Mouse (Mus musculus): ENCODE results near the gene Polr2a. TPM values are rescaled to one million over a fixed set of nuclear protein-coding genes. Genes with fewer than 3 reads are reported as not detected.

Polr2a gene
- polyA plus RNA-seq, 1 experiment = 30.9 TPM

GRCm38 (mm10) chr11:69787306-69787705 lies 28.9 kb upstream of the Polr2a start:
- no peak for DNase-seq (ENCODE audit: extremely low spot score in 1 of 2, low spot score in 1 of 2)

- DNase-seq (ENCODE audit: extremely low spot score in 1 of 2, low spot score in 1 of 2) = no peak
Measured at GRCm38 (mm10) chr11:69784793-69785272, 26.4 kb upstream of the Polr2a start.

GRCm38 (mm10) chr11:69781828-69782227 lies 23.4 kb upstream of the Polr2a start:
- no peak for DNase-seq (ENCODE audit: extremely low spot score in 1 of 2, low spot score in 1 of 2)

DNA sequence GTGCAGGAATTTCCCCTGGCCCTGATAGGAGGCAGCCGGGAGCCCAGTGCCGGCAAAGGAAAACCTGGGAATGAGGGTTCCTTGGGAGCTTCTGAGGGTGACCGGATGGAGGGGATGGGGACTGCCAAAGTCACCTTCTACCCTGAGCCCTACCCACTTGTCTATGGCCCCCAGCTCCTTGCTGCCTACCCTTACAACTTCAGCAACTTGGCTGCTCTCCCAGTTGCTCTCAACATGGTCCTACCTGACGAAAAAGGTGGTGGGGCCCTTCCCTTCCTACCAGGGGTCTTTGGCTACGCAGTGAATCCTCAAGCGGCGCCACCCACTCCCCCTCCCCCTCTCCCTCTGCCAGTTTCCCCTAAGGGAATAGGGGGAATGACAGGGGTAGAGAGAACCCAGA lies 20.5 kb upstream of the Polr2a start:
- DNase-seq (ENCODE audit: extremely low spot score in 1 of 2, low spot score in 1 of 2) = no peak

DNA sequence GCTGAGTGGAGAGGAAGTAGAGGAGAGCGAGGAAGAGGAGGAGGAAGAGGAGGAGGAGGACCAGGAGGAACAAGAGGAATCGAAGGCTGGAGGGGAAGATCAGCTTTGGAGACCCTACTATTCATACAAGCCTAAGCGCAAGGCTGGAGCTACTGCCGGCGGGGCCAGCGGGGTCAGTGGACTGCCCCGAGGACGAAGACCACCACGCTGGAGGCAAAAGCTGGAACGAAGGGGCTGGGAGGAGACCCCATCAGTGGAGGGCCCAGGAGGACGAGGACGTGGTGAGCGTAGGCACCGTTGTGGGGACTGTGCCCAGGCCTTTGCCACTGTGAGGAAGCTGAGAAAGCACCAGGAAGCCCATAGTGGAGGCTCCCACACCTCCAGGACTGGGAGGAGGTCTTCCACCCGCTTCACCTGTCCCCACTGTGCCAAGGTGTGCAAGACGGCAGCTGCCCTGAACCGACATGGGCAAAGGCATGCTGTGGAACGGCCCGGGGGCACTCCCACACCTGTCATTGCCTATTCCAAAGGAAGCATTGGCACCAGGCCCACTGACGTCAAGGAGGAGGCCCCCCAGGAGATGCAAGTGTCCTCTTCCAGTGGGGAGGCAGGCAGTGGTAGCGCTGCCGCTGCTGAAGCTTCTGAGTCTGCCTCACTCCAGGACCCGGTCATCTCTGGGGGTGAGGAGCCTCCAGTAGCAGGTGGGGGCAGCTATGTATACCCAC lies 20.0 kb upstream of the Polr2a start:
- no peak for DNase-seq (ENCODE audit: extremely low spot score in 1 of 2, low spot score in 1 of 2)

DNA sequence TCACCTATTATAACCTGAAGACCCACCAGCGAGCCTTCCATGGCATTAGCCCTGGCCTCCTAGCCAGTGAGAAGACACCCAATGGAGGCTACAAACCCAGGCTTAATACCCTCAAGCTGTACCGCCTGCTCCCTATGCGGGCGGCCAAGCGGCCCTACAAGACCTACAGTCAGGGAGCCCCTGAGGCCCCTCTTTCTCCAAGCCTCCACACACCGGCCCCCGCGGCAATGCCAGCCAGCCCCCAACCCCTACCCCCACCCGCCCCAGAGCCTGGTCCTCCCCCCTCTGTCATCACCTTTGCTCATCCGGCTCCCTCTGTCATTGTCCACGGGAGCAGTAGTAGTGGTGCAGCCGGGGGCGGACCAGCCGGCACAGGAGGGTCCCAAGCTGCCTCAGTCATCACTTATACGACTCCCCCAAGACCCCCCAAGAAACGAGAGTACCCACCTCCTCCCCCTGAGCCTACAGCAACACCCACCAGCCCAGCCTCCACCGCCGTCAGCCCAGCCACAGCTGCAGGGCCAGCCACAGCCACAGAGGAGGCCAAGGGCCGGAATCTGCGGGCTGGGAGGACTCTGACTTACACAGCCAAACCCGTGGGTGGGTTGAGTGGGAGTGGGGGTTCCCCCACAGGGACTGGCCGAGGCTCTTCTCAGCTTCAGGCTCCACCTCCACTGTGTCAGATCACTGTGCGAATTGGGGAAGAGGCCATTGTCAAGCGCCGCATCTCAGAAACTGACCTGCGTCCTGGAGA lies 19.2 kb upstream of the Polr2a start:
- no peak for DNase-seq (ENCODE audit: extremely low spot score in 1 of 2, low spot score in 1 of 2)

DNA sequence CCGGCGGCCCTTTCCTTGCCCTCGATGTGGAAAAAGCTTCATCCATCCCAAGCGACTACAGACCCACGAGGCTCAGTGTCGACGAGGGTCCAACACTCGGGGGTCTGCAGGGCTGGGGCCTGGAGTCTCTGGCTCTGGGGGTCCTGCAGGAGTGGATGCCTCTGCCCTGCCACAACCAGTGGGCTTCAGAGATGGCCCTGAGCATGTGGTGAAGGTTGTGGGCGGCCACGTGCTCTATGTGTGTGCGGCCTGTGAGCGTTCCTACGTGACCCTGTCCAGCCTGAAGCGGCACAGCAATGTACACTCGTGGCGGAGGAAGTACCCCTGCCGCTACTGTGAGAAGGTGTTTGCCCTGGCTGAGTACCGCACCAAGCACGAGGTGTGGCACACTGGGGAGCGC lies 18.1 kb upstream of the Polr2a start:
- DNase-seq (ENCODE audit: extremely low spot score in 1 of 2, low spot score in 1 of 2) = no peak

DNA sequence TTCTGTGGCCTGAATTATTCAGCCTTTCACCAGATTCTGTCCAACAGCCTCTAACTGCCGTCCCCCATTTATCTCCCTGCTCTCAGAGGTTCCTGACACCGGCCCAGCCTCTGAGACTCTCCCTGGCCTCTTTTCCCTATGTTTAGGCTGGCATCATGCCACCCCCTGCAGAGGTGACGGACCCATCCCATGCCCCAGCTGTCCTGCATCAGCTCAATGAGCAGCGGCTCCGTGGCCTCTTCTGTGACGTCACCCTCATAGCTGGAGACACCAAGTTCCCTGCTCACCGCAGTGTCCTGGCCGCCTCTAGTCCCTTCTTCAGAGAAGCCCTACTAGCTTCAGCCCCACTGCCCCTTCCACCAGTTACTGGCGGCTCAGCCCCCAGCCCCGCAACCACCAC lies 17.3 kb upstream of the Polr2a start:
- no peak for DNase-seq (ENCODE audit: extremely low spot score in 1 of 2, low spot score in 1 of 2)

DNA sequence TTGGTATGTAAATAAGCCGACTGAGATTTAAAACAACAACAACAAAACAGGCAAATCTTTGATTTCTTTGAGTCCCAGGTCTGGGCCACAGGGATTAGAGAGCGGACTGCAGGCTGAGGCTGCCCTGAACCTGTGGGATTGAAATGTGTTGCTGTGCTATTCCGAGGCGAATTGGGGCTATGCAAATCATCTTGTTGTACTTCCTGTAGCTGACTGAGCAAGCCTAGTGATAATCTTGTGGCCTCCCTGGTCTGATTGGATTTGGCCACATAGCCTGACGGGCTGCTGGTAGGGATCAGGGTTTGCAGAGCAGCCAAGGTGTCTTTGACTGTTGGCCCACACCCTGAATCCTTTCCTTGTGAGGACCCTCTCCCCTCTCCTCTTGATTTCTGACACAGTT lies 16.5 kb upstream of the Polr2a start:
- DNase-seq (ENCODE audit: extremely low spot score in 1 of 2, low spot score in 1 of 2) = no peak

GRCm38 (mm10) chr11:69767625-69767909 lies 9.1 kb upstream of the Polr2a start:
- DNase-seq (ENCODE audit: extremely low spot score in 1 of 2, low spot score in 1 of 2) = no peak

DNA sequence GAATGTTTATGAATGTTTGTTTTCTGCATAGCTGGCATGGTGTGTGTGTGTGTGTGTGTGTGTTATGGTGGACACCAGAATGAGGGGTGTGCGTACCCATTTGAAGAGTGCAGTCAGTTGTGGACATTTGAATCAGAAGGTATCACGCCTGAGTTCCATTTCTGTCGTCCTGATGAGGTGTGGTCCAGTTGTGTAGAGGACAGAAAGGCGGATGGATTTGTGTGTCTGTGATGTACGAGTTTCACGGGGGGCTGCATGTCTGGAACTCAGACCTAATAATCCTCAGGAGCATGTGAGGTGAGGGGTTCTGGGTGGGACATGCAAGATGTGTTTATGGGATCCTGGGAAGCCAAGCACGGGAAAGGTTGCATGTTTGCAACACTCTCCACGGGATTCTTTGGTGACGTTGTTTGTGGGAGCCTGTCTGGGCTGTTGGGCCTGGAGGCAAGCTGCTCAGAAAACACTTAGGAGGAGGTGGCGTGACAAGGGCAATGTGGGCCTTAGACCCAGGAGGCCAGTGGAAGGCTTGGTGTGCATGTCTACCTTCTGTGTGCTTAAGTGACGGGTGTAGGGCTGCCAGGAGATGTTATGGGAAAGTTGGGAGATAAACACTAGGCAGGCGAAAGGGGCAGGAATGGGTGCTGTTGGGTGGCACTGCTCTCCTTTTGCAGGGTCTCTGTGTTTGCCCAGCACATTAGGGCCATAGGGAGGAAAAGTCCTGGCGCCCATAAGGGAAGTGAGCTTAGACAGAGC lies 8.6 kb upstream of the Polr2a start:
- DNase-seq (ENCODE audit: extremely low spot score in 1 of 2, low spot score in 1 of 2) = no peak

DNA sequence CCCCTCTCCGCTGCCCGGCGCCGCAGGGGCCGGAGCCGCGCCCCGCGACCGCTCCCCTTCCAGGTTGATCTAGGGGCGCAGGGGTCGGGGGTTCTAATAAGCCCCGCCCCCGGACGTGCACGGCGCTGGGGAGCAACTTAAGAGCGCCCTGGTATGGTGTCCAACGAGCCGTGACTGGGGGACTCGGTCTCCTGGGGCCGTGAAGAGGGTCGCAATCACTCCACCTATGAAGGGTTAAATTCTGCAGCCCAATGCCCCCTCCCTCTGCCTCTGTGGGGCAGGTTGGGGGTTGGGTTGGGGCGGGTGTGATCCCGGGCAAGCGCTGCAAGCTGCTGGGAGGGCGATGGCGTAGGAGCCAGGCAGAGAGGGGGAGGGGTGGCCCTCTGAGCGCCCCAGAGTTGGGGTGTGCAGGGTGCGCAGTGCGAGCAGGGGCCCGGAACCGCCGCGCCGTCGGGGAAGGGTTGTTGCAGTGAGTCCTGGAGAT lies 7.7 kb upstream of the Polr2a start:
- DNase-seq (ENCODE audit: extremely low spot score in 1 of 2, low spot score in 1 of 2) = peak in 1 of 2 experiments; percentile 77

- peak in 1 of 2 experiments; percentile 47 for DNase-seq (ENCODE audit: extremely low spot score in 1 of 2, low spot score in 1 of 2)
Measured at GRCm38 (mm10) chr11:69765221-69766125, 7.0 kb upstream of the Polr2a start, which contains the start of gene Zbtb4. TSS of gene Zbtb4 (plus strand) at chr11:69765912.

DNA sequence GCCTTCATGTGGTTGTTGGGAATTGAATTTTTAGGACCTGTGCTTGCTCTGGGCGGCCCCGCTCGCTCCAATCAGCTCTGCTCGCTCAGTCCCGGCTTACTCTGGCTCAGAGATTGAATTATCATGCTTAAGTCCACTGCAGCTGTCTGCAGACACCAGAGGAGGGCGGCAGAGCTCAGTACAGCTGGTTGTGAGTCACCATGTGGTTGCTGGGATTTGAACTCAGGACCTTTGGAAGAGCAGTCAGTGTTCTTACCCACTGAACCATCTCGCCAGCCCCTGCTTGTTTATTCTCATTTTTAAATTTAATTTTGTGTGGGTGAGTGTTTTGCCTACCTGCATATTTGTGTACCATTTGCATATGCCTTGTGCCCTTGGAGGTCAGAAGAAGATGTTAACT lies 5.1 kb upstream of the Polr2a start:
- DNase-seq (ENCODE audit: extremely low spot score in 1 of 2, low spot score in 1 of 2) = no peak

- no peak for DNase-seq (ENCODE audit: extremely low spot score in 1 of 2, low spot score in 1 of 2)
Measured at GRCm38 (mm10) chr11:69761868-69762267, 3.4 kb upstream of the Polr2a start, which contains the start of gene Slc35g3. TSS of gene Slc35g3 (minus strand) at chr11:69761968.

GRCm38 (mm10) chr11:69760901-69761200 lies 2.4 kb upstream of the Polr2a start:
- no peak for DNase-seq (ENCODE audit: extremely low spot score in 1 of 2, low spot score in 1 of 2)

- no peak for DNase-seq (ENCODE audit: extremely low spot score in 1 of 2, low spot score in 1 of 2)
Measured at GRCm38 (mm10) chr11:69760160-69760900, 1.9 kb upstream of the Polr2a start.

DNA sequence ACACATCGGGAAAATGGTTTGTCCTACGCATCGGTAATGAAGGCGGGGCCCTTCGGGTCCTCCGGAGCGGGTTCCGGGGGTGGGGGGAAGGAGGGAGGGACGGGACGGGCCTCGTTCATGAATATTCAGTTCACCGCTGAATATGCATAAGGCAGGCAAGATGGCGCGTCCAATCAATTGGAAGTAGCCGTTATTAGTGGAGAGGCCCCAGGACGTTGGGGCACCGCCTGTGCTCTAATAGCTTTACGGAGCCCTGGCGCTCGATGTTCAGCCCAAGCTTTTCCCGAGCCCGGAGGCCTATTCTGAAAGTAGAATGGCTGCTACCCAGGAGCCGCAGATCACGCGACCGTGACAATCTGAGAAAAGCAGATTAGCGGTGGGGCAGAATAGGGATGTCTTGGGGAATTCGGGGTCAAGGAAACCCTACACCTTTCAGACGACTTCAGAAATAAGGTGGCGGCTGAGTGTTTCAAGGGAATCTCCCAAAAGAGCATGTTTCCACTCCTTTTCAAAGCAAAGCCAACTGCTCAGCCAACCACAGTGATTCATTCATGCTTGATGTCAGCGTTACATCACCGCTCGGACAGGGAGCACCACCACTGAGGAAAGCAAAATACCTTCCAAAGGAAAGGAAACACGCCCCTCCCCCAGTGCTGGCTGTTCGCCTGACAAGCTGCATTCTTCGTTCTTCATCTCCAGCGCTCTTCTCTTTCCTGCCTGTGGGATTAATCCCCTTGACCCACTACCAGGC lies 709 bp upstream of the Polr2a start:
- DNase-seq (ENCODE audit: extremely low spot score in 1 of 2, low spot score in 1 of 2) = peak; percentile 76 to 93

GRCm38 (mm10) chr11:69758090-69758456 lies 364 bp downstream of the Polr2a start:
- DNase-seq (ENCODE audit: extremely low spot score in 1 of 2, low spot score in 1 of 2) = peak; percentile 89 to 98

Measured in frontal cortex, adult 2 months (tissue).